Mouse (Mus musculus) urinary bladder, postnatal 25 days (tissue): ENCODE data around the gene Ptov1.
A peak's percentile ranks its signal among the peaks of the same experiment; 100 is the strongest.

Experiments
- DNase-seq: peaks from one replicate; pipeline ENCODE4 v3.0.0; 2022; ENCODE audit warnings: low spot score

Gene Ptov1

GRCm38 (mm10) chr7:44869697-44870528 is at the start of gene Ptov1:
Gene Ptov1, minus strand, starts transcription at chr7:44869788.
- peak; percentile 72 for DNase-seq

DNA sequence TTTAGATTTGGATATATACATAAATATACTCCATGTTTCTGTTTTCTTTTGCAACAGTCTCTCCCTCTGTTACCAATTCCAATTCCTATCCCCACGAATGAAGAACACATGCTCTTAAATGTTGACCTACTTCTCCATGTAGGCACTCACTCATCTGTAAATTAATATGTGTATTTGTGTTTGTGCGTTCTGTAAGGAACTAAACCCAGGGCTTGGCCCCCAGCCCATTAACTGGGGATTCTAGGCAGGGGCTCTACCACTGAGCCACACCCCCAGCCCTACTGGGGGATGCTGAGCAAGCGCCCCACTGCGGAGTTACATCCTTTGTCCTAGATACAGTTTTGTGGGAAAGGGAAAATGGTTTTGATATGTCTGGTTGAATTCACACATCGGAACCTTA is 49.5 kb upstream of the Ptov1 start:
- DNase-seq = no peak

GRCm38 (mm10) chr7:44918219-44918618 is 48.6 kb upstream of the Ptov1 start:
- DNase-seq = no peak

DNA sequence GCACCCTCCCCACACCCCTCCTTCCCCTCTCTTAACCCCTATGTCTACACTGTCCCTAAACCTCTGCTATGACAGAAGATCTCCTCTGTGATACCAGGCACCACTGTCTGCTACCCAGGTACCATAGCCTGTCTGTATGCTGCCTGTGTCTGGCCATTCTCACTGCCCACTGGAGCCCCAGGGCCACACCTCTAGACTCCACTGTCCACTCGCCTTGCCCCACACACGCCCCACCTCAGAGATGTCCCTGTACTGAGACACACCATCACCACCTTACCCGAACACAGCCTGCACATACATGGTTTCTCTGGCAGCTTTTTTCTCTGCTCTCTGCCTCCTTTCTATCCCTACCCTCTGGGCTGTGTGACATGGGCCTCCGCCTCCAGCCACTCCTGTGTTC is 47.3 kb upstream of the Ptov1 start:
- no peak for DNase-seq

DNA sequence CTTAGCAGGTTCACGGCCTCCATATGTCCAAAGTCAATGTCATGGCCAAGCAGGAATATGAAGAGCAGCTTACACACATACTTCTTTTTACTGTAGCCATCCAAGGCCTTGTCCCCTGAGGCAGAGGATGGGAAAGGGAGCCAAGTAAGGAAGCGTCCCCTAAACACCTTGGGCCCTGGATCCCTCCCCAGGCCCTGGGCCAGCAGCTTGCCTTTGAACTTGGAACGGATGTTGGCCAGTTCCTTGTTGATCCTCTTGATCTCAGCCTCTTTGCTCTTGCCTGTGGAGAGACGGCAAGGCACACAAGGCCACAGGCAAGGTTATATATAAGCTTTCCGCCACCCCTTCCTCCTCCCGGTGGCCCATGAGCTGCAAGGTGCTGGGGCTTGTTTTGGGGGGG is 46.6 kb upstream of the Ptov1 start:
- no peak for DNase-seq

- DNase-seq = no peak
Measured at GRCm38 (mm10) chr7:44915314-44915713, 45.7 kb upstream of the Ptov1 start.

DNA sequence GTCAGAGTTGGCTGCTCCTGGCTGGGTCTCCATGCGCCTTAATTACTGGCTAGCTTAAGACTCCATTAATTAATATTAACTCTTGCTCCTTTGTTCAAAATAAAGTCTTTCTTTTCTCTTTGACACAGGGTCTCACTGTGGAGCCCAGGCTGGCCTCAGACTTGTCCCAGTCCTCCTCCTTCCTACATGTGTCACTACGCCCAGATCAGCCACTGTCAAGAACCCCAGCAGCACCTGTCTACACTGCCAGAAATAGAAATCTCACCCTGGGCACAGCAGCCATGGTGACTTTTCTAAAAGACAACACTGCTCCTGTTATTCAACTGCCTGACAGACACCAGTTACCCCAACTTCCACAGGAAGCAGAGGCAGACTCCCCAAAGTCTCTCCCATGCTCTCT is 44.8 kb upstream of the Ptov1 start:
- DNase-seq = no peak

DNA sequence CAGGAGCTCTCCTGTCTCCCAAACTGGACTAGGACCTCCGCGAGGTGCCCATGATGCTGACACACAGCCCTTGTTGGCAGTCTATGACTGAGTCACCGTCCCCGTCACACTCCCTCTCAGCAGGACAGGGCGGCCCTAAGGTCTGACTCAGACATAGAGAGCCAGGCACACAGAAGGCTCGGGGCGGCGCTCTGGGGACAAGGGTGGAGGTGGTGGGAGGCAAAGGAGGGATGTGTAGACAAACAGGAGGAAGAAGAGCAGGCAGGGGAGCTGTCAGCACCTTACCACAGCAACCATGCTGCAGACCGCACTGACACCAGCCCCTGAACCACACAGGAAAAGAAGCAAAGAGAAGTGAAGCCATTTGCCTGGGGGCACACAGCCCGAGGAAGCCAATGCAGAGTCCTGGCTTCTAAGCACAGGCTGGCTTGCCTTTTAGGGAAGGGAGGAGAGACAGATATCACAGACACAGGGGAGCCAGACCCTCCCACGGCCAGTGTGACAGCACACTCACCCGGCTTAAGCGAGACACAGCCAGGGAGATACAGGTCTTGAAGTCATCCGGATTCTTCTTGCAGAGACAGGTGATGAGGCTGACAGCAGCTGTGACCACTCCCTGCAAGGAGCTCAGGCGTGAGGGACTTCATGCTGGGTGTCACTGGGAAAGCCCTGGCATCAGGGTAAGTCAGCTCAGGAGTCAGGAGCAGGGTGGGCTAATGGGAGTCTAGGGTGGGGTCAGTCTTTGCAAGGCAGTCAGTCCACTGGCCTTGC is 39.3 kb upstream of the Ptov1 start:
- no peak for DNase-seq

GRCm38 (mm10) chr7:44905430-44905829 is 35.8 kb upstream of the Ptov1 start:
- DNase-seq = no peak

DNA sequence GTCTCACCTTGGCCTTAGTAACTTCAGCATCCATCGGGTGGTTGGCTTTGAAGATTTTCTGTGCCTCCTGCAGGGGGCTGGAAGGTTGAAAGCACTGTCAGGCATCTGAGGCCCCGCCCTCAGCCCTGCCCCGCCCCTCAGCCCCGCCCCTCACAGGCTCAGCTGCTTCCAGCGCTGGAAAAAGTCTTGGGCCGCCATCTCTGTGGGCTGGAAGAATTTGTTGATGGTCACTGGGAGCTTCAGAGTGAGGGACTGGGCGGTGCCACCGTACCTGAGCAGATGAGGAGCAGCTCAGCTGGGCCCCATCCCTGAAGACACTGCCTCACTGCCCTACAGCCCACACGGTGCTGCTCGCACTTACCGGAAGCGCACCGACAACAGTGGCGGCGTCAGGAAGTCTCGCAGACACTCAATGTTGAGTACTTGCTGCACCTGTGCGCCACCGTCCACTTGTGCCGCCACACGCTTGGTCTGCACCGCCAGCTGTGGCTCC is 31.7 kb upstream of the Ptov1 start:
- DNase-seq = no peak

GRCm38 (mm10) chr7:44900632-44901031 is 31.0 kb upstream of the Ptov1 start:
- no peak for DNase-seq

DNA sequence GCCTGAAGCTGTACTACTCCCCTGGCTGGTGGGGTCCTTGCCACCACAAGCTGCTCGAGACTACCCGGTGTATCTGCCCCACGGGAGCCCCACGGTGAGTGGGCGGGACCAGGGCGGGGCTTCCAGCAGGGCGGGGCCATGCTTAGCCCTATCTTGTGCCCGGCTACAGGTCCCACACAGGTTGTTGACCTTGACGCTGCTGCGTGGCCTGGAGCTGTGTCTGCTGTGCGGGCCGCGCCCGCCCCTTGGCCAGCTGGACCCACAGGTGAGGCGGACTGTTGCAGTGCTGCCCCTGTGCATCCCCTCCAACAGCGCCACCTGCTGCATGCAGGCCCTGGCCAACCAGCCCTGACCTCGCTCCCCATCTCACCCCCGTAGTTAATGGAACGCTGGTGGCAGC is 29.0 kb upstream of the Ptov1 start:
- no peak for DNase-seq

- no peak for DNase-seq
Measured at GRCm38 (mm10) chr7:44896499-44896898, 26.9 kb upstream of the Ptov1 start.

DNA sequence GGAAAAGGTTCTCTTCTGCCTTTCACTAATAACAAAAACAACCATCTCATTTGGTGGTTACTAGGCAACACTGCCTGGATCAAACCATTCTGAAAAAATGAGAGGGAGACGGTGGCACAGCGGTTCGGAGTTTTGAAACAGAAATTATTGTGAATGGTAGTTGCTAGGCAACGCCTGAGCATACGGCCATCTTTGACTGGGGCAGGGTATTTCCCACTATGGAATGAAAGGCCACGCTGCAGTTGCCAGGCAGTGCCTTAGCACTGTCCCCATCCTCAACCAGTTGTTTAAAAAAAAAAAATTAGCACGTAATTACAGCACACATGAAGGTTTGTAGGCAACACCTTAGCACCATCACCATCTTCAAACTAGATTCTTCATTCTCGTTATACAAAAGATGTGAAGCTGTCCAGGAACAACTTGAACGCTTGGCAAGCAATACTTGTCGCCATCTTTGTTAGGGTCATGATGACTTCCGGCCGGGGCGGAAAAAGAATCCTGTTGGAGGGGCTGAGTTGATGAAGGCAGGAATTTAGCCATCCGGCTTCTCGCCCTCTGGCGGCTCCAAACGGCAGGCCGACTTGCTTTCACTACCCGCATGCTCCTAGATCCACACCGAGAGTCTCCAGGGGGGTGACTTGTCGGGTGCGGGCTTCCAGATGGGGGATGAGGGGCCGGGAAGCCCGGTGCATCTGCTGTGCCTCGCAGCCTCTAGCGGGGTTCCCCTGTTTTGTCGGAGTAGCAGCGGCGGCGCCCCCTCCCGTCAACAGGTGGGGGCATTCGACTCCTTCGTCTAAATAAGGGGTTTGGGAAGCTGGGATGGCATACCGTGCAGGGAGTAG is 26.2 kb upstream of the Ptov1 start, which contains the start of gene Fuz:
Gene Fuz, plus strand, starts transcription at position 487 of the 842 bp plus-strand sequence.
- DNase-seq = peak; percentile 78

GRCm38 (mm10) chr7:44895206-44895592 is 25.6 kb upstream of the Ptov1 start:
- no peak for DNase-seq

GRCm38 (mm10) chr7:44894175-44894574 is 24.6 kb upstream of the Ptov1 start:
- no peak for DNase-seq

GRCm38 (mm10) chr7:44893197-44893596 is 23.6 kb upstream of the Ptov1 start:
- no peak for DNase-seq

DNA sequence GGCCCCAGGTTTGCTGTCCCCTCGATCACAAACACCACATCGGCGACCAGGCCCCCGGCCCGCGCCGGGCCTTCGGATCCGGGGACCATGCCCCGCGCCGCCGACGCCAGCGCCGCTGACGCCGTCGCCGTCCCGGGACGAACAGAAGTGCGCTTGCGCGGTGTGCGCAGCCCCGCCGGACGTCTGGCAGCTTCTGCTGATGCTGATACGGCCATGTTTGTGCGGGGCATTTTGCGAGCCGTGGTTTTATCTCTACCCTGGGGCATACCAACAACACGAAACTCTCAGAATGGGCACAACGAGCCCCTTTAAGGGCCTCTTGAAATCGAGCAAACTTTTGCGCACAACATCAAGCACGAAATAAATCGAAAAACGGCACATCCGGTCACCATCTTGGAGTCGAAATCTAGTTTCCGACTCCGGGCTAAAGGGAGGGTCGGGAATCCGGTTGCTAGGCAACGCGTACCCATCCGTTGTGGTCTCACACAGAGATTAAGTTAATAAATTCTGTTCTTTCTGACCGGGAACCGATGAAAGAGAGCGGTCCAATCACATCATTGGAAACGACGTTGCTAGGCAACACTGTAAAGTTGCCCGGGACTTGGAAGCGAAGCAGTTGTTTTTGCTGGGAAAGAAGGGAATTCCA is 22.8 kb upstream of the Ptov1 start, which contains the start of gene Med25:
Gene Med25, minus strand, starts transcription at position 437 of the 646 bp plus-strand sequence.
- DNase-seq = peak; percentile 81

GRCm38 (mm10) chr7:44891611-44892010 is 22.0 kb upstream of the Ptov1 start:
- no peak for DNase-seq

DNA sequence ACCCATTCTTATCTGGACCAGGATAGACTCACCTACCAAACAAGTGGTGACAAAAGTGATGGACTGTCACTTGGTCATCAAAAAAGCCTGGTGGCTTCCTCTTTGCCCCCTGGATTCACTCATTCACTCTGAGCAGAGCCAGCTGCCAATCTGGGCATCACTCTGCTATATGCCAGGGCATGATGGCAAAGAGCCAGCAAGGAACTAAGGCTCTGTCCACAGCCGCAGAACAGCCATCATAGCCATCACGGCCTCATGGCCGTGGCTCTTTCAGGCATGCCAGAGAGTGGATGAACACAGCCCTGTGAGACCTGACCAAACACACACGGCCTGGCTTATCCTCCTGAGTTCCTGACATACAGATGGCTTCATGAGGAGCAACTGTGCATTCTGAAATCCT is 21.1 kb upstream of the Ptov1 start:
- no peak for DNase-seq

DNA sequence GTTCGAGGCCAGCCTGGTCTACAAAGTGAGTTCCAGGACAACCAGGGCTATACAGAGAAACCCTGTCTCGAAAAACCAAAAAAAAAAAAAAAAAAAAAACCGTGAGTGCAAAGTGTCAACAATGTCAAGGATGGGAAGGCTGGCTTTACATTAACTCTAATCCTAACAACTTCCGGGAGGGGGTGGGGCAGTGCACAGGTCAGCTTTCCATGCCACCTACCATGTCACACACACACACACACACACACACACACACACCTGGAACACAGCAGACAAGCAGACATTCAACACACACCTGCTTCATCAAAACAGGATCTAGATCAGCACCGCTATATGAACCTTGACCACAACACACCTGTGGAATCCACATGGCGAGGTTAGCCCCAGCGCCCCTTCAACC is 20.6 kb upstream of the Ptov1 start:
- no peak for DNase-seq
